10 mouse cellular contexts compared by ENCODE assay signal in the genomic region with DNA sequence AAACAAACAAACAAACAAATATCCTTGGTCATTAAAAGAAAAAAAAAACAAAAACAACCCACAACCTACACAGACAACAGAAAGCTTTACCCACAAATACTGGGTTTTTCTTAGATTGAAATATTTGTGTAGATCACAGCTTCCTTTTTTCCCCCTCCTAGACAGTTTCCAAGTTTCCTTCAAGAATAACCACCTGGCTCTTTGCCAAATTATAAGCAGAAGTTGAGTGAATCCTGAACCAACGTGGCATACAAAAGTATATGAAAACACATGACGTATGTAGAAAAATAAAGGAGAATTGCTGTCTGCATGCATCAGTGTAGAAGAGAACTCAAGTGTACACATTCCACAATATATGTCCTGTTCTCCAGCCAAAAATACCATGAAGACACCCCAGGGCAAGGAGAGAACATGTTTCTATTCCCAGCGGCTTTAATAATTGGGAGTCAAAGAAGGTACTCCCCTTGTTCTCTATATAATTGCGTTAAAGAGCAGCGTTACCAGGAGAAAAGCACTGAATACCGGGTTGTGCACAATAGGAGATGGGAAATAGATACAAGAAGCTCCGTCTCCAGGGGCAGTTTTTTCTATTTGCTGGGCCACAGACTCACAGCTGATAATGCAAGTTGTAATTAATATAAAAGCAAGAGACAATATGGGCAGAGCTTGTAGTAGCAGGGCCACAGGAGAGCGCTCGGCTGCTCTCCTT. TPM values are rescaled to one million over a fixed set of nuclear protein-coding genes. Genes with fewer than 3 reads are reported as not detected.
DNase-seq lines count a peak whose midpoint lies in the region; ATAC-seq and TF ChIP-seq lines count a peak whose summit lies in the region.
"Had no signal": no experiment of that assay in that cellular context is flagged by ENCODE, and none has a peak within 500 bp of the region (broad histone marks: within the 10 kb centered on the region; RNA-seq: fewer than 3 reads in every experiment).

No protein-coding gene starts in this region.

- no peak overlapping the region for H3K4me3 ChIP-seq in heart, postnatal 0 days (ENCODE audit: low read depth, low read length)
- H3K4me3 ChIP-seq in midbrain, embryonic 15.5 days, result peak overlapping the region; percentile 1; the same call in 1 of the 2 replicates

- peak overlapping the region; percentile 74 for H3K27ac ChIP-seq in heart, postnatal 0 days (ENCODE audit: low read depth)
- H3K27ac ChIP-seq in midbrain, embryonic 15.5 days, result 0 out of 2 replicates have a peak overlapping the region, but pooled peaks have one; percentile 10

- H3K4me2 ChIP-seq in heart, postnatal 0 days (ENCODE audit: low read depth, low read length), result 0 out of 2 replicates have a peak overlapping the region, but pooled peaks have one; percentile 4
- H3K4me2 ChIP-seq in midbrain, embryonic 15.5 days, result peak overlapping the region; percentile 33

- peaks cover 49% of the 10 kb centered on the region for H3K4me1 ChIP-seq in heart, postnatal 0 days (ENCODE audit: control insufficient read depth, insufficient read depth)
- peaks cover 19% of the 10 kb centered on the region; the same call in 1 of the 2 replicates for H3K4me1 ChIP-seq in midbrain, embryonic 15.5 days

- H3K27me3 ChIP-seq in heart, postnatal 0 days (ENCODE audit: control insufficient read depth, insufficient read depth, low read length), result no peaks in the 10 kb centered on the region
- H3K27me3 ChIP-seq in midbrain, embryonic 15.5 days (replicated peaks), result 0 out of 2 replicates have a peak, but pooled peaks cover 3% of the 10 kb centered on the region

- no peak for TF ChIP-seq EP300 in heart, postnatal 0 days (IDR thresholded peaks at IDR 0.05; ENCODE audit: low read depth)

- H3K36me3 ChIP-seq in heart, postnatal 0 days (replicated peaks; ENCODE audit: control insufficient read depth, insufficient read depth, low read length), result no peaks in the 10 kb centered on the region
- no peaks in the 10 kb centered on the region for H3K36me3 ChIP-seq in midbrain, embryonic 15.5 days (replicated peaks)

- no peak for ATAC-seq in heart, postnatal 0 days (ENCODE audit: insufficient read depth, low read depth)
- no peak; the same call in 1 of the 2 replicates for ATAC-seq in midbrain, embryonic 15.5 days (replicated peaks)
- ATAC-seq in CD4-positive, CD25-positive, alpha-beta regulatory T cell, adult 4 months, result no peak
- ATAC-seq: liver, postnatal 0 days had no signal

- H3K9me3 ChIP-seq in heart, postnatal 0 days (replicated peaks; ENCODE audit: control insufficient read depth, low read length), result no peaks in the 10 kb centered on the region
- no peaks in the 10 kb centered on the region for H3K9me3 ChIP-seq in midbrain, embryonic 15.5 days

- no peak overlapping the region; the same call in 1 of the 2 replicates for H3K9ac ChIP-seq in heart, postnatal 0 days (replicated peaks; ENCODE audit: low read depth, low read length)
- no peak overlapping the region for H3K9ac ChIP-seq in midbrain, embryonic 15.5 days
- H3K9ac ChIP-seq: liver, postnatal 0 days had no signal

- 53% methylated on average over 9 of the region's 9 CpGs for WGBS in heart, postnatal 0 days
- WGBS in midbrain, embryonic 15.5 days, result 32% methylated on average over 9 of the region's 9 CpGs

- TF ChIP-seq CTCF in heart, postnatal 0 days (IDR thresholded peaks at IDR 0.05; ENCODE audit: low read depth), result no peak

- no peak for DNase-seq in heart, postnatal 0 days (ENCODE audit: low spot score)
- no peak for DNase-seq in heart, adult 8-10 months (ENCODE audit: low spot score)
- DNase-seq in 416B (ENCODE audit: low read depth), result peak; percentile 51
- DNase-seq in fibroblast of lung, adult 2 months (ENCODE audit: low read depth), result peak; percentile 9
- DNase-seq in gastrocnemius, postnatal 25 days, result no peak
- DNase-seq: cerebellum, postnatal 36 days; left cerebral cortex, postnatal 4 days; liver, postnatal 0 days had no signal

RNA-seq across cellular contexts. Expression of gene Meis2, which starts 13.6 kb away (rescaled TPM):
- 30.5 and 42.2 TPM in 2 replicates for total RNA-seq in heart, postnatal 0 days (2014; rRNA removed; ENCODE audit: low replicate concordance)
- polyA plus RNA-seq in heart, postnatal 0 days (2015; fragmentation: Nextera tagmentation; extraction: Ambion mirVana), result 15.4 and 15.7 TPM in 2 replicates
- total RNA-seq in heart, adult 8-10 months (2022), result 10 to 100 TPM; 24.2 to 31.6 (median 28.8) TPM
- polyA plus RNA-seq in midbrain, embryonic 15.5 days (2015; fragmentation: Nextera tagmentation; extraction: Ambion mirVana), result 74.1 and 86.9 TPM in 2 replicates
- total RNA-seq in gastrocnemius, postnatal 25 days (2021), result 1 to 10 TPM; 1.5 to 2.0 TPM
- not detected for polyA plus RNA-seq in CD4-positive, CD25-positive, alpha-beta regulatory T cell, adult 4 months (2017; shearing (Covaris generic))

Comparison
In these comparisons a context has a peak if more than half of its experiments do, and no peak if none do; other contexts are left out.
1. DNase-seq: peak in 416B (single experiment) and fibroblast of lung, adult 2 months (single experiment); none in heart, postnatal 0 days (single experiment), heart, adult 8-10 months (single experiment) and gastrocnemius, postnatal 25 days (single experiment).
2. RNA of gene Meis2, which starts 13.6 kb away (total RNA-seq): 30.5 to 42.2 TPM in heart, postnatal 0 days and 24.2 to 31.6 TPM in heart, adult 8-10 months; 1.5 to 2.0 TPM in gastrocnemius, postnatal 25 days; every median in the first group is over 4 times any median in the second.